Mouse (Mus musculus) brain, embryonic 18.5 days (tissue): Measurements from ENCODE around the gene Gm8127.
"Not testable (repeated sequence)": the region's sequence is repeated elsewhere in the genome, so short reads cannot be mapped to it uniquely, and the experiment has no call there.

Experiments
- DNase-seq: peaks from one replicate; pipeline ENCODE4 v3.0.0-alpha.2; 2012; ENCODE audit warnings: low read depth, low spot score

The Gm8127 gene

DNA sequence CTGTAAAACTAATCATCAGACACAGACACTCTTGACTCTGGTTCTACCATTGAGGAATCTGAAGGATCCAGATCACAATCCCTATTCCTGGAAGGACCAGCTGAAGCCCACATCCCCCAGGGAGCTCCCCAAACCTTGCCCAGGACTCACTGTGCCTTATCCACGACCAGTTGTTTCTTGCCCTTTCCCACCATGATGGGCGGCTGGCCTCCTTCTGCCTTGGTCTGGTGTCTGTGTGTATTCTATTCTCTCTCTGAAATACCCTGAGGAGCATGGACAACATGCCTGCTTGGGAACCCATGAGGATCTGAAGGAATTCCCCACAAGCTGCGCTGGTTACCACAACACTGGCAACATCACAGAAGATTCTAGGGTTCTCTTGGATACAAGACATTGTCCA is at the start of gene Gm8127:
Gm8127 (minus strand) TSS at position 330 of the 400 bp plus-strand sequence.
- DNase-seq, result not testable (repeated sequence)

GRCm38 (mm10) chr14:43337646-43338045 is 44.0 kb upstream of the Gm8127 start:
- not testable (repeated sequence) for DNase-seq

- not testable (repeated sequence) for DNase-seq
Measured at GRCm38 (mm10) chr14:43331362-43331880, 37.8 kb upstream of the Gm8127 start.

DNA sequence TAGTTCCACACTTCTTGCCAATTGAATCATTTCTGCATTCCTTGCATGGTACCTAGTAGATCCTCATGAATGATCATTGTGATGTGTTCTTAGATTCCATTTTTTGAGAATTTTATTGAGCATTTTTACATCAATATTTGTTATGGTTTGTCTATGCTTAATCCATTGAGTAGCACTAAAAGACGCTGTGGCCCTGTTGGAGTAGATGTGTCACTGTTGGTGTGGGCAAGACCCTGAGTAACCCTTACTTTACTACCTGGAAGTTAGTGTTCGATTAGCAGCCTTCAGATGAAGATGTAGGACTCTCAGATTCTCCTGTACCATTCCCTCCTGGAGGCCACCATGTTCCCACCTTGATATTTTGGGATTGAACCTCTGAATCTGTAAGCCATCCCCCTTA is 35.0 kb upstream of the Gm8127 start:
- not testable (repeated sequence) for DNase-seq

- not testable (repeated sequence) for DNase-seq
Measured at GRCm38 (mm10) chr14:43319516-43319915, 25.9 kb upstream of the Gm8127 start.

- DNase-seq, result not testable (repeated sequence)
Measured at GRCm38 (mm10) chr14:43278681-43279080, 15.0 kb downstream of the Gm8127 start.

- DNase-seq, result not testable (repeated sequence)
Measured at GRCm38 (mm10) chr14:43278146-43278545, 15.5 kb downstream of the Gm8127 start.

- DNase-seq, result not testable (repeated sequence)
Measured at GRCm38 (mm10) chr14:43277468-43277867, 16.2 kb downstream of the Gm8127 start.

GRCm38 (mm10) chr14:43275752-43276151 is 17.9 kb downstream of the Gm8127 start:
- not testable (repeated sequence) for DNase-seq

- DNase-seq, result not testable (repeated sequence)
Measured at GRCm38 (mm10) chr14:43274986-43275511, 18.6 kb downstream of the Gm8127 start, which contains the start of gene Gm9732. Gm9732 (plus strand) TSS chr14:43275036.

DNA sequence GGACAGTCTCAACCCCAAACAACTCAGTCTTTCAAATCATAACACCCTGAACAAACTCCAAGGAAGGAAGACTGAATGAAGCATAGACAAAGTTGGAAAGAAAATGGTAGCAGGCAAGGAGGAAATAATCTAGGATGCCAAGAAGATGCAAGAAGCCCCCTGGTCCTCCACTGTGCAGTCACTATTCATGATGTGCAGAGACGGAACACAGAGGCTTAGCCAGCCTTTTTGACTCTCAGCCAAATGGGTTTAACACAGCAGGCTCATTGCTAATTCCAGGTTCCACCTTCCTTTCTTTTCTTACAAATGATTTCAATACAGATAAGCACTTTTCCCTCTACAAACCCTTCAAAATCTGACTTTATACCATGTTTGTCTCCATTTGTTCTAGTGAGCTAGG is 20.5 kb downstream of the Gm8127 start:
- not testable (repeated sequence) for DNase-seq

DNA sequence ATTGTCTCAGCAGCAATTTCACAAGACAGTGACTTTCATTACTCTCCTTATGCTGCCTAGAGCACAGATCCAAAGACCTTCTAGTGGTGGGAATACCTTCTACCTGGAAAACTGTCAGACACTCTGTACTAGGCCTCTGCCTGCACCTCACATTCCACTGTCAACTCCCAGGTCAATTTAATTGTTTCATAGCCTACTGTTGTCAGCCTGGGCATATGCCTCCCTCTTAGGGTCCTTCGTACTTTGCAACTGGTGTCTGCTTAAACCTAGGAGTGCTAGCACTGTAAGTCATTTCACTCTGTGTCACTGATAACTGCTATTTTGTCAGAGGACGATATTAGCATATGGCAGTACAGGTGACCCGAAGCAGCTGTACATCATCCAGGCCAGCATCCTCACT is 24.4 kb downstream of the Gm8127 start:
- not testable (repeated sequence) for DNase-seq

GRCm38 (mm10) chr14:43268521-43269084 is 25.0 kb downstream of the Gm8127 start:
- not testable (repeated sequence) for DNase-seq

DNA sequence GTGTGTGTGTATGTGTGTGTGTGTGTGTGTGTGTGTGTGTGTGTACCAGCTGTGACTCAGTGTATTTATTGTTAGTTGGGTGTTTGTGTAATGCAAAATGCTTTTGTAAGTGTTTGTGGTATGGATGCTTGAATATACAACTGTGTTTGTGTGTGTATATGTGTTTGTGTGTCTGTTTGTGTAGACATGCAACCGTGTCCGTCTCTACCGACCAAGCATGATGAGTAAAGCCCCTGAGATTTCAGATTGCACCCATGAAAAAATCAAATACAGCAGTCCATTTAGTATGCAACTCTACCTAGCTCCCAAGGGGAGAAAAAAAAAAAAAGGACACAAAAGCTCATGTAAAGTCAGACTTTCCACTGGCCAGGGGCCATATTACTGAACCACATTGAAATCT is 30.2 kb downstream of the Gm8127 start:
- not testable (repeated sequence) for DNase-seq

- DNase-seq, result not testable (repeated sequence)
Measured at GRCm38 (mm10) chr14:43258349-43258748, 35.3 kb downstream of the Gm8127 start, which contains the start of gene Gm8126. Gm8126 (plus strand) TSS chr14:43258649.

GRCm38 (mm10) chr14:43256511-43256910 is 37.1 kb downstream of the Gm8127 start:
- DNase-seq, result not testable (repeated sequence)

DNA sequence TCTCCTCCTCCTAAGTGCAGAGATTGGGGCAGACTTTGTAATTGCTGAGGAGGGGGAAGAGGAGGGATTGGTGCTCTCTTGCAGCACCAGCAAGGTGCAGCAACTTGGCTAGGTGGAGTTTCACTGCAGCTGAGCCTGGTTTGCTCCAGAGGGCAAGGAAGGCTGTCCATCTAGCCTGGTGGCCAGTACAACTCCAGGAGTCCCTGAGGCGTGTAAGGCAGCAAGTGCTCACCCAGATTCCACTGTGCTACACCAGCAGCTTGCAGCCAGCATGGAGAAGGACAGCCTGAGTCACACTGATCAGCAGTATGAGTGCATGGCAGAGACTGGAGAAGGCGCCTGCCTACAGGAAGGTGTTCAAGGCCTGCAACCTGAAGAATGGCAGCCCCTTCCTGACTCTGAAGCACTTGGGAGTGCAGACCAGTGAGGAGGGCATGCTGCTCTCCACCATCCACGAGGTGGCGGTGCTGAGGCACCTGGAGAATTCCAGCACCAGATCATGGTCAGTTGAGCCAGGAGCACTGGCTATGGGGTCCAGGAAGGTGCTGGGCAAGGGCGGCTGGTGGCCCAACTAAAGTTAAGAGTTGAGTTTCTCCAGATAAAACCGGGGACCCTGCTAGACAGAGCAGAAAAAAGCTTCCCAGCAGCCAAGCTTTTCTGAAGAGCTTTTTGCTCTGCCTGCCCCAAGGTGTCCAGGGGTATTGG is 42.9 kb downstream of the Gm8127 start:
- DNase-seq, result not testable (repeated sequence)

GRCm38 (mm10) chr14:43249611-43250170 is 43.9 kb downstream of the Gm8127 start:
- not testable (repeated sequence) for DNase-seq
